Mouse (Mus musculus) testis, adult 2 months (tissue): Measurements from ENCODE around the gene Zfp799.

ENCODE experiments used
- CTCF ChIP-seq: fragments of 200-500 bp; IDR thresholded peaks from 2 replicates; pipeline ENCODE4 v1.5.1; 2012; ENCODE audit warnings: low read depth, mild to moderate bottlenecking, inconsistent platforms, low read length, moderate library complexity; ENCODE audit not compliant: control insufficient read depth, insufficient read depth, insufficient replicate concordance
- POLR2A ChIP-seq: fragments of 200-500 bp; IDR thresholded peaks from 2 replicates; pipeline ENCODE4 v1.6.1; 2012; ENCODE audit warnings: low read depth, mild to moderate bottlenecking, inconsistent platforms, low read length, moderate library complexity; ENCODE audit not compliant: control insufficient read depth

DNA sequence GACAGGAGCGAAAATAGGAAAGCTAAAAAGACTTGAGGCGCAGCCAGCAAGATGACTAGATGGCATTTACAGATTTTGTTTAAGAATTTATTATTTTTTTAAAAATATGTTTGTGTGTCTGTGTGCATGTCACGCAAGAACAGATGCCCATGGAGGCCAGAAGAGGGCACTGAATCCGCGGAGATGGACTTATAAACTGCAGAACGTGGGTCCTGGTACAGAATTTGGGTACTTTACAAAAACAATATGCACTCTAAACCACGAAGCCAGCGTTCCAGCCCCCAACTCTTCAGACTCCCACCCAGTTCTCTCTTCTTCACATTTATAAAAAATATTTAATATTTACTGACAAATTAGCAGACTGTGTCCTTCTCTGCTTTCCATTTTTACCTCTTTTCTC, 40.8 kb downstream of the Zfp799 start:
- TF ChIP-seq POLR2A (no peak), CTCF (no peak)
